ENCODE assay signal across 8 mouse cellular contexts in genomic region chr5:117505204-117505603, GRCm38 (mm10).
DNase-seq lines count a peak whose midpoint lies in the region; ATAC-seq and TF ChIP-seq lines count a peak whose summit lies in the region.

No protein-coding gene starts in this region.

- no peak for TF ChIP-seq POLR2A in bone marrow macrophage, adult 2 months (IDR thresholded peaks at IDR 0.05; ENCODE audit: borderline replicate concordance, low read depth, low read length)

- H3K9me3 ChIP-seq in hindbrain, embryonic 11.5 days (ENCODE audit: control insufficient read depth, low read length) = no peaks in the 10 kb centered on the region
- no peaks in the 10 kb centered on the region for H3K9me3 ChIP-seq in hindbrain, embryonic 13.5 days
- no peaks in the 10 kb centered on the region for H3K9me3 ChIP-seq in intestine, postnatal 0 days (ENCODE audit: control insufficient read depth)

- intact Hi-C loops in left cerebral cortex, postnatal 36 days (cut with DNase I) = loop anchor here (5.0 kb wide), 1 partner anchor 427 kb away; no protein-coding TSS in a partner anchor

- peak; percentile 40; the same call in 1 of the 2 replicates for ATAC-seq in hindbrain, embryonic 11.5 days (ENCODE audit: low FRiP score)
- no peak for ATAC-seq in hindbrain, embryonic 13.5 days (ENCODE audit: low FRiP score)
- ATAC-seq in erythroid progenitor cell, adult 5-6 weeks (replicated peaks; ENCODE audit: low FRiP score, poor library complexity, severe bottlenecking) = 0 out of 2 replicates have a peak, but pooled peaks have one; percentile 42
- peak; percentile 37; the same call in 1 of the 2 replicates for ATAC-seq in intestine, postnatal 0 days

- H3K4me1 ChIP-seq in hindbrain, embryonic 11.5 days (replicated peaks; ENCODE audit: control insufficient read depth, insufficient read depth, low read length) = no peaks in the 10 kb centered on the region
- no peaks in the 10 kb centered on the region for H3K4me1 ChIP-seq in hindbrain, embryonic 13.5 days (replicated peaks)
- H3K4me1 ChIP-seq in bone marrow macrophage, adult 2 months (ENCODE audit: control insufficient read depth, insufficient read depth, low read length) = no peaks in the 10 kb centered on the region
- no peaks in the 10 kb centered on the region; the same call in 1 of the 2 replicates for H3K4me1 ChIP-seq in intestine, postnatal 0 days (replicated peaks; ENCODE audit: control insufficient read depth, insufficient read depth, low read length)

- H3K4me3 ChIP-seq in hindbrain, embryonic 11.5 days (ENCODE audit: low read depth, low read length) = no peak overlapping the region
- H3K4me3 ChIP-seq in hindbrain, embryonic 13.5 days = no peak overlapping the region
- no peak overlapping the region for H3K4me3 ChIP-seq in bone marrow macrophage, adult 2 months (ENCODE audit: insufficient read depth, low read length)
- H3K4me3 ChIP-seq in intestine, postnatal 0 days (ENCODE audit: low read depth, low read length) = no peak overlapping the region

- H3K4me2 ChIP-seq in hindbrain, embryonic 11.5 days (replicated peaks; ENCODE audit: low read depth, low read length) = no peak overlapping the region
- H3K4me2 ChIP-seq in hindbrain, embryonic 13.5 days = no peak overlapping the region
- H3K4me2 ChIP-seq in intestine, postnatal 0 days (replicated peaks; ENCODE audit: low read depth) = peak overlapping the region; percentile 49

- DNase-seq in hindbrain, embryonic 11.5 days (ENCODE audit: low spot score) = peak; percentile 74
- peak; percentile 62 to 72 for DNase-seq in left cerebral cortex, postnatal 36 days (ENCODE audit: low spot score in 2 of 2)
- DNase-seq in naive thymus-derived CD4-positive, alpha-beta T cell, adult 2 months (ENCODE audit: low read depth) = peak; percentile 87
- DNase-seq in splenic B cell, adult 2 months (ENCODE audit: low read depth, low spot score) = peak; percentile 76

- H3K27ac ChIP-seq in hindbrain, embryonic 11.5 days (ENCODE audit: low read depth, low read length) = no peak overlapping the region
- H3K27ac ChIP-seq in hindbrain, embryonic 13.5 days = no peak overlapping the region
- no peak overlapping the region for H3K27ac ChIP-seq in bone marrow macrophage, adult 2 months (ENCODE audit: insufficient read depth, low read depth, low read length)
- H3K27ac ChIP-seq in intestine, postnatal 0 days (ENCODE audit: low read depth, low read length) = no peak overlapping the region

- H3K9ac ChIP-seq in hindbrain, embryonic 11.5 days (ENCODE audit: low read depth, low read length) = no peak overlapping the region
- no peak overlapping the region for H3K9ac ChIP-seq in hindbrain, embryonic 13.5 days
- H3K9ac ChIP-seq in intestine, postnatal 0 days (ENCODE audit: low read depth, low read length) = no peak overlapping the region

- peak; percentile 94 for TF ChIP-seq CTCF in bone marrow macrophage, adult 2 months (IDR thresholded peaks at IDR 0.05; ENCODE audit: low read depth, low read length)
- TF ChIP-seq CTCF in intestine, postnatal 0 days (IDR thresholded peaks at IDR 0.05; ENCODE audit: low read depth) = peak; percentile 100

- H3K36me3 ChIP-seq in hindbrain, embryonic 11.5 days (ENCODE audit: control insufficient read depth, insufficient read depth, low read length) = no peaks in the 10 kb centered on the region
- peaks cover 13% of the 10 kb centered on the region for H3K36me3 ChIP-seq in hindbrain, embryonic 13.5 days
- H3K36me3 ChIP-seq in intestine, postnatal 0 days (ENCODE audit: control insufficient read depth, insufficient read depth) = no peaks in the 10 kb centered on the region
- no peaks in the 10 kb centered on the region for H3K36me3 ChIP-seq in splenic B cell, adult 2 months (ENCODE audit: control insufficient read depth, insufficient read depth, low read length, poor library complexity, severe bottlenecking)

- H3K27me3 ChIP-seq in hindbrain, embryonic 11.5 days (ENCODE audit: control insufficient read depth, insufficient read depth, low read length) = no peaks in the 10 kb centered on the region
- no peaks in the 10 kb centered on the region; the same call in 1 of the 2 replicates for H3K27me3 ChIP-seq in hindbrain, embryonic 13.5 days
- no peaks in the 10 kb centered on the region for H3K27me3 ChIP-seq in intestine, postnatal 0 days (replicated peaks; ENCODE audit: control insufficient read depth, insufficient read depth, low read length)
- H3K27me3 ChIP-seq in splenic B cell, adult 2 months (ENCODE audit: control insufficient read depth, insufficient read depth, low read length, poor library complexity, severe bottlenecking) = no peaks in the 10 kb centered on the region

- WGBS in hindbrain, embryonic 11.5 days = 73% methylated on average over 10 of the region's 10 CpGs
- WGBS in hindbrain, embryonic 13.5 days = 72% methylated on average over 10 of the region's 10 CpGs
- 64% methylated on average over 10 of the region's 10 CpGs for WGBS in intestine, postnatal 0 days
